Mouse (Mus musculus) fibroblast of lung, adult 2 months (primary cell): ENCODE data around the gene Rps28.

Experiments used
- DNase-seq: peaks from one replicate; pipeline ENCODE4 v3.0.0-alpha.2; 2011; ENCODE audit warnings: low read depth

Rps28 gene

GRCm38 (mm10) chr17:33773426-33773825, 50.9 kb downstream of the Rps28 start:
- DNase-seq = no peak

GRCm38 (mm10) chr17:33771617-33772016, 52.7 kb downstream of the Rps28 start:
- DNase-seq = no peak
